Mouse (Mus musculus): ENCODE results near the gene Irf1.

GRCm38 (mm10) chr11:53769760-53770124 lies at the start of gene Irf1:
- peak; percentile 55; the same call in 1 of the 2 replicates for TF ChIP-seq POLR2A (IDR thresholded peaks at IDR 0.05; ENCODE audit: control insufficient read depth, extremely low read depth, insufficient read depth, low read length, poor library complexity)
- no peak for TF ChIP-seq CTCF (IDR thresholded peaks at IDR 0.05; ENCODE audit: borderline replicate concordance, control insufficient read depth, extremely low read depth, insufficient read depth, low read length, poor library complexity)

Measured in thymus, adult 2 months (tissue).